Mouse (Mus musculus): Measurements from ENCODE around the gene Hspa12a.

GRCm38 (mm10) chr19:58758871-58759270 is 184.6 kb downstream of the Hspa12a start:
- TF ChIP-seq HCFC1 (IDR thresholded peaks at IDR 0.05; ENCODE audit: borderline replicate concordance, insufficient read depth, low read length): no peak
- TF ChIP-seq ZNF384 (IDR thresholded peaks at IDR 0.05; ENCODE audit: low read depth, low read length): no peak
